Mouse (Mus musculus): ENCODE measurements around the gene Slc16a9. TPM values are rescaled to one million over a fixed set of nuclear protein-coding genes. Genes with fewer than 3 reads are reported as not detected.

Gene Slc16a9
- polyA plus RNA-seq, 1 experiment, result 9.1 TPM

GRCm38 (mm10) chr10:70250354-70250753, 5.5 kb downstream of the Slc16a9 start:
- DNase-seq (ENCODE audit: low spot score), result no peak

- DNase-seq (ENCODE audit: low spot score), result no peak
Observed at GRCm38 (mm10) chr10:70250766-70251165, 5.9 kb downstream of the Slc16a9 start.

GRCm38 (mm10) chr10:70254666-70255065, 9.8 kb downstream of the Slc16a9 start:
- no peak for DNase-seq (ENCODE audit: low spot score)

- no peak for DNase-seq (ENCODE audit: low spot score)
Observed at GRCm38 (mm10) chr10:70255601-70256210, 10.8 kb downstream of the Slc16a9 start.

- no peak for DNase-seq (ENCODE audit: low spot score)
Observed at GRCm38 (mm10) chr10:70257029-70257428, 12.1 kb downstream of the Slc16a9 start.

- no peak for DNase-seq (ENCODE audit: low spot score)
Observed at GRCm38 (mm10) chr10:70260904-70261303, 16.0 kb downstream of the Slc16a9 start.

GRCm38 (mm10) chr10:70262051-70262450, 17.2 kb downstream of the Slc16a9 start:
- no peak for DNase-seq (ENCODE audit: low spot score)

- no peak for DNase-seq (ENCODE audit: low spot score)
Observed at GRCm38 (mm10) chr10:70263681-70264189, 18.8 kb downstream of the Slc16a9 start.

- DNase-seq (ENCODE audit: low spot score), result no peak
Observed at GRCm38 (mm10) chr10:70264337-70265036, 19.6 kb downstream of the Slc16a9 start.

GRCm38 (mm10) chr10:70266501-70266900, 21.6 kb downstream of the Slc16a9 start:
- no peak for DNase-seq (ENCODE audit: low spot score)

GRCm38 (mm10) chr10:70268581-70269446, 23.9 kb downstream of the Slc16a9 start:
- DNase-seq (ENCODE audit: low spot score), result no peak

- DNase-seq (ENCODE audit: low spot score), result no peak
Observed at GRCm38 (mm10) chr10:70269447-70269787, 24.5 kb downstream of the Slc16a9 start.

GRCm38 (mm10) chr10:70276678-70277077, 31.8 kb downstream of the Slc16a9 start:
- DNase-seq (ENCODE audit: low spot score), result no peak

GRCm38 (mm10) chr10:70279349-70279748, 34.4 kb downstream of the Slc16a9 start:
- no peak for DNase-seq (ENCODE audit: low spot score)

- no peak for DNase-seq (ENCODE audit: low spot score)
Observed at GRCm38 (mm10) chr10:70287825-70288235, 42.9 kb downstream of the Slc16a9 start.

- DNase-seq (ENCODE audit: low spot score), result no peak
Observed at GRCm38 (mm10) chr10:70288406-70289327, 43.8 kb downstream of the Slc16a9 start.

GRCm38 (mm10) chr10:70292014-70292413, 47.1 kb downstream of the Slc16a9 start:
- no peak for DNase-seq (ENCODE audit: low spot score)

GRCm38 (mm10) chr10:70294094-70294493, 49.2 kb downstream of the Slc16a9 start:
- no peak for DNase-seq (ENCODE audit: low spot score)

- peak; percentile 46 for DNase-seq (ENCODE audit: low spot score)
Observed at GRCm38 (mm10) chr10:70296531-70297366, 51.8 kb downstream of the Slc16a9 start.

GRCm38 (mm10) chr10:70299118-70299517, 54.2 kb downstream of the Slc16a9 start:
- no peak for DNase-seq (ENCODE audit: low spot score)

Data from urinary bladder, adult 2 months (tissue).